Mouse (Mus musculus) embryonic fibroblast, embryonic 13.5 days (primary cell): ENCODE measurements at regions not wholly inside any gene's neighbourhood (a gene's known extent, or its start where the extent isn't known, plus 50 kb on each side); places are given as distances from the start of the nearest gene placed in this dataset.

ENCODE experiments used
- CTCF ChIP-seq: IDR thresholded peaks from 2 replicates; pipeline ENCODE4 v1.5.1; 2011; ENCODE audit warnings: mild to moderate bottlenecking, control low read depth, low read length, moderate library complexity, borderline replicate concordance; ENCODE audit not compliant: insufficient read depth
- POLR2A ChIP-seq: IDR thresholded peaks from 2 replicates; pipeline ENCODE4 v1.6.1; 2011; ENCODE audit warnings: low read depth, mild to moderate bottlenecking, control low read depth, low read length, moderate library complexity

- TF ChIP-seq POLR2A: no peak
- TF ChIP-seq CTCF: no peak
Observed at GRCm38 (mm10) chr10:97375824-97376223, 103.6 kb upstream of the Dcn start.
